Mouse (Mus musculus) embryonic facial prominence, embryonic 13.5 days (tissue): ENCODE data around the gene Gtpbp3. TPM values are rescaled to one million over a fixed set of nuclear protein-coding genes. Genes with fewer than 3 reads are reported as not detected.
"Not testable (repeated sequence)": the region's sequence is repeated elsewhere in the genome, so short reads cannot be mapped to it uniquely, and the experiment has no call there.

Source experiments
- ATAC-seq: fragments of 200-750 bp; cut with Nextera tagmentation; 2 replicates; pipeline ENCODE4 v1.8.0; 2017; ENCODE audit warnings: low read depth; ENCODE audit not compliant: insufficient number of reproducible peaks, insufficient read depth, low FRiP score, low TSS enrichment
- H3K27ac ChIP-seq: fragments of 300-500 bp; sonication (generic); 2 replicates; pipeline ENCODE4 v1.5.1; 2015; ENCODE audit warnings: moderate library complexity, mild to moderate bottlenecking, inconsistent platforms
- H3K27me3 ChIP-seq: fragments of 300-500 bp; sonication (generic); 2 replicates; pipeline ENCODE4 v1.6.1; 2015; ENCODE audit warnings: mild to moderate bottlenecking, inconsistent platforms
- H3K36me3 ChIP-seq: fragments of 300-500 bp; sonication (generic); 2 replicates; pipeline ENCODE4 v1.6.1; 2015; ENCODE audit warnings: mild to moderate bottlenecking, inconsistent platforms
- H3K4me1 ChIP-seq: fragments of 300-500 bp; sonication (generic); 2 replicates; pipeline ENCODE4 v1.6.1; 2015; ENCODE audit warnings: inconsistent platforms
- H3K4me2 ChIP-seq: fragments of 300-500 bp; sonication (generic); 2 replicates; pipeline ENCODE4 v1.6.1; 2015; ENCODE audit warnings: moderate library complexity, mild to moderate bottlenecking, inconsistent platforms
- H3K4me3 ChIP-seq: fragments of 300-500 bp; sonication (generic); 2 replicates; pipeline ENCODE4 v1.5.1; 2015; ENCODE audit warnings: mild to moderate bottlenecking, inconsistent platforms
- H3K9ac ChIP-seq: fragments of 300-500 bp; sonication (generic); 2 replicates; pipeline ENCODE4 v1.6.1; 2015; ENCODE audit warnings: mild to moderate bottlenecking, inconsistent platforms
- H3K9me3 ChIP-seq: fragments of 300-500 bp; sonication (generic); 2 replicates; pipeline ENCODE4 v1.6.1; 2016; ENCODE audit warnings: inconsistent platforms
- WGBS: fragments of 180-500 bp; shearing (Covaris S2); methylation state at CpG from one replicate; pipeline ENCODE4 v1.1.7; 2015; ENCODE audit warnings: mixed read lengths; 5-methylcytosine and 5-hydroxymethylcytosine counted together
- polyA plus RNA-seq: library from polyadenylated mRNA; unstranded; fragments of >200 nt; fragmentation: Nextera tagmentation; extraction: Ambion mirVana; gene quantifications from 2 replicates; pipeline ENCODE4 v1.2.1, GENCODE M21; 2015

The Gtpbp3 gene
- polyA plus RNA-seq, 1 experiment from 2014 or later, result 23.5 TPM

- Histone ChIP-seq H3K4me1 (peaks cover 28% of the 10 kb centered on the region), H3K4me3 (no peak overlapping the region), H3K27me3 (no peaks in the 10 kb centered on the region), H3K36me3 (peaks cover 13% of the 10 kb centered on the region), H3K27ac (peak overlapping the region; percentile 28; the same call in 1 of the 2 replicates), H3K9ac (peak overlapping the region; percentile 36; the same call in 1 of the 2 replicates), H3K9me3 (no peaks in the 10 kb centered on the region), H3K4me2 (peak overlapping the region; percentile 16; the same call in 1 of the 2 replicates)
- 34% methylated on average over 16 of the region's 16 CpGs for WGBS
- no peak for ATAC-seq
Observed at GRCm38 (mm10) chr8:71498816-71499690, 11.2 kb downstream of the Gtpbp3 start.

- Histone ChIP-seq H3K9ac (no peak overlapping the region), H3K27ac (no peak overlapping the region), H3K27me3 (peaks cover 39% of the 10 kb centered on the region), H3K36me3 (no peaks in the 10 kb centered on the region), H3K4me1 (peaks cover 11% of the 10 kb centered on the region), H3K9me3 (no peaks in the 10 kb centered on the region), H3K4me2 (no peak overlapping the region), H3K4me3 (no peak overlapping the region)
- WGBS, result 86% methylated on average over 4 of the region's 4 CpGs
- ATAC-seq, result no peak
Observed at GRCm38 (mm10) chr8:71504349-71504748, 16.4 kb downstream of the Gtpbp3 start.

- H3K9ac ChIP-seq, result no peak overlapping the region
- H3K4me3 ChIP-seq, result no peak overlapping the region
- ATAC-seq, result no peak
- 96% methylated on average over 4 of the region's 4 CpGs for WGBS
- peaks cover 11% of the 10 kb centered on the region for H3K4me1 ChIP-seq
- H3K36me3 ChIP-seq, result no peaks in the 10 kb centered on the region
- no peaks in the 10 kb centered on the region for H3K9me3 ChIP-seq
- no peak overlapping the region for H3K4me2 ChIP-seq
- peaks cover 48% of the 10 kb centered on the region for H3K27me3 ChIP-seq
- H3K27ac ChIP-seq, result no peak overlapping the region
Observed at GRCm38 (mm10) chr8:71505326-71505725, 17.4 kb downstream of the Gtpbp3 start.

GRCm38 (mm10) chr8:71505979-71506378, 18.1 kb downstream of the Gtpbp3 start:
- ATAC-seq, result no peak
- Histone ChIP-seq H3K9ac (no peak overlapping the region), H3K36me3 (no peaks in the 10 kb centered on the region), H3K4me3 (no peak overlapping the region), H3K27me3 (peaks cover 49% of the 10 kb centered on the region), H3K4me1 (peaks cover 11% of the 10 kb centered on the region), H3K27ac (no peak overlapping the region), H3K4me2 (no peak overlapping the region), H3K9me3 (no peaks in the 10 kb centered on the region)
- WGBS, result 90% methylated on average over 4 of the region's 4 CpGs

GRCm38 (mm10) chr8:71507589-71508104, 19.7 kb downstream of the Gtpbp3 start:
- Histone ChIP-seq H3K9me3 (no peaks in the 10 kb centered on the region), H3K4me2 (peak overlapping the region; percentile 78), H3K27ac (no peak overlapping the region), H3K4me3 (peak overlapping the region; percentile 48), H3K9ac (peak overlapping the region; percentile 53), H3K27me3 (peaks cover 53% of the 10 kb centered on the region), H3K4me1 (peaks cover 11% of the 10 kb centered on the region), H3K36me3 (no peaks in the 10 kb centered on the region)
- under 1% methylated on average over 61 of the region's 61 CpGs for WGBS
- ATAC-seq, result peak; percentile 67

GRCm38 (mm10) chr8:71509316-71509715, 21.4 kb downstream of the Gtpbp3 start:
- 52% methylated on average over 2 of the region's 2 CpGs for WGBS
- no peak for ATAC-seq

GRCm38 (mm10) chr8:71511644-71512043, 23.7 kb downstream of the Gtpbp3 start, which contains the start of gene Plvap:
Gene Plvap (minus strand): TSS chr8:71511752.
- 55% methylated on average over 14 of the region's 14 CpGs for WGBS
- peak within 1 kb of the TSS; percentile 19 for H3K4me3 ChIP-seq
- no peak within 1 kb of the TSS for H3K4me2 ChIP-seq
- no peak within 1 kb of the TSS for H3K27ac ChIP-seq
- H3K4me1 ChIP-seq, result peaks cover 11% of the 10 kb centered on the region
- no peaks in the 10 kb centered on the region for H3K9me3 ChIP-seq
- peaks cover 40% of the 10 kb centered on the region for H3K27me3 ChIP-seq
- H3K36me3 ChIP-seq, result no peaks in the 10 kb centered on the region
- no peak within 1 kb of the TSS for H3K9ac ChIP-seq
- ATAC-seq, result no peak

More at GRCm38 (mm10) chr8:71509316-71509715, 21.4 kb downstream of the Gtpbp3 start:
- no peak overlapping the region for H3K27ac ChIP-seq
- peak overlapping the region; percentile 20; the same call in 1 of the 2 replicates for H3K4me2 ChIP-seq
- no peak overlapping the region for H3K9ac ChIP-seq
- no peaks in the 10 kb centered on the region for H3K9me3 ChIP-seq
- peaks cover 53% of the 10 kb centered on the region for H3K27me3 ChIP-seq
- peaks cover 11% of the 10 kb centered on the region for H3K4me1 ChIP-seq
- no peak overlapping the region for H3K4me3 ChIP-seq
- H3K36me3 ChIP-seq, result no peaks in the 10 kb centered on the region

GRCm38 (mm10) chr8:71513018-71513754, 25.3 kb downstream of the Gtpbp3 start:
- H3K27me3 ChIP-seq, result peaks cover 24% of the 10 kb centered on the region
- ATAC-seq, result no peak
- H3K4me1 ChIP-seq, result peaks cover 4% of the 10 kb centered on the region; the same call in 1 of the 2 replicates
- 59% methylated on average over 15 of the region's 15 CpGs for WGBS
- no peak overlapping the region for H3K4me2 ChIP-seq
- no peaks in the 10 kb centered on the region for H3K36me3 ChIP-seq
- no peaks in the 10 kb centered on the region for H3K9me3 ChIP-seq
- H3K27ac ChIP-seq, result no peak overlapping the region
- no peak overlapping the region for H3K4me3 ChIP-seq
- no peak overlapping the region for H3K9ac ChIP-seq

- WGBS, result 73% methylated on average over 5 of the region's 5 CpGs
- no peak for ATAC-seq
Observed at GRCm38 (mm10) chr8:71515043-71515442, 27.1 kb downstream of the Gtpbp3 start.

GRCm38 (mm10) chr8:71516786-71517185, 28.9 kb downstream of the Gtpbp3 start:
- no peaks in the 10 kb centered on the region for H3K27me3 ChIP-seq
- no peak overlapping the region for H3K9ac ChIP-seq
- WGBS, result 3% methylated on average over 6 of the region's 6 CpGs
- no peak overlapping the region for H3K4me3 ChIP-seq
- no peak for ATAC-seq
- no peak overlapping the region for H3K4me2 ChIP-seq
- no peaks in the 10 kb centered on the region for H3K9me3 ChIP-seq
- H3K4me1 ChIP-seq, result 0 out of 2 replicates have a peak, but pooled peaks cover 3% of the 10 kb centered on the region
- no peaks in the 10 kb centered on the region for H3K36me3 ChIP-seq
- no peak overlapping the region for H3K27ac ChIP-seq

More at GRCm38 (mm10) chr8:71515043-71515442, 27.1 kb downstream of the Gtpbp3 start:
- H3K4me2 ChIP-seq, result no peak overlapping the region
- no peak overlapping the region for H3K27ac ChIP-seq
- H3K4me1 ChIP-seq, result 0 out of 2 replicates have a peak, but pooled peaks cover 3% of the 10 kb centered on the region
- no peak overlapping the region for H3K9ac ChIP-seq
- H3K4me3 ChIP-seq, result no peak overlapping the region
- no peaks in the 10 kb centered on the region for H3K9me3 ChIP-seq
- H3K27me3 ChIP-seq, result peaks cover 8% of the 10 kb centered on the region
- H3K36me3 ChIP-seq, result no peaks in the 10 kb centered on the region

- not testable (repeated sequence) for H3K36me3 ChIP-seq, H3K4me3 ChIP-seq, H3K4me2 ChIP-seq, H3K27ac ChIP-seq, H3K4me1 ChIP-seq, H3K9ac ChIP-seq, H3K9me3 ChIP-seq, ATAC-seq
- peaks cover 14% of the 10 kb centered on the region for H3K27me3 ChIP-seq
- WGBS, result 34% methylated on average over 9 of the region's 10 CpGs
Observed at GRCm38 (mm10) chr8:71519037-71519825, 31.3 kb downstream of the Gtpbp3 start.
